Mouse (Mus musculus) brain, embryonic 14.5 days (tissue): Measurements from ENCODE around the gene Mall.

Experiments used
- CTCF ChIP-seq: fragments of 200-500 bp; IDR thresholded peaks from 2 replicates; pipeline ENCODE4 v1.5.1; 2012; ENCODE audit warnings: inconsistent platforms, mild to moderate bottlenecking, moderate library complexity, borderline replicate concordance; ENCODE audit not compliant: insufficient read depth, insufficient read length; ENCODE audit errors: extremely low read depth
- POLR2A ChIP-seq: fragments of 200-500 bp; IDR thresholded peaks from 2 replicates; pipeline ENCODE4 v1.6.1; 2012; ENCODE audit warnings: mild to moderate bottlenecking, inconsistent platforms, borderline replicate concordance; ENCODE audit not compliant: poor library complexity, insufficient read depth, insufficient read length, severe bottlenecking; ENCODE audit errors: extremely low read depth

DNA sequence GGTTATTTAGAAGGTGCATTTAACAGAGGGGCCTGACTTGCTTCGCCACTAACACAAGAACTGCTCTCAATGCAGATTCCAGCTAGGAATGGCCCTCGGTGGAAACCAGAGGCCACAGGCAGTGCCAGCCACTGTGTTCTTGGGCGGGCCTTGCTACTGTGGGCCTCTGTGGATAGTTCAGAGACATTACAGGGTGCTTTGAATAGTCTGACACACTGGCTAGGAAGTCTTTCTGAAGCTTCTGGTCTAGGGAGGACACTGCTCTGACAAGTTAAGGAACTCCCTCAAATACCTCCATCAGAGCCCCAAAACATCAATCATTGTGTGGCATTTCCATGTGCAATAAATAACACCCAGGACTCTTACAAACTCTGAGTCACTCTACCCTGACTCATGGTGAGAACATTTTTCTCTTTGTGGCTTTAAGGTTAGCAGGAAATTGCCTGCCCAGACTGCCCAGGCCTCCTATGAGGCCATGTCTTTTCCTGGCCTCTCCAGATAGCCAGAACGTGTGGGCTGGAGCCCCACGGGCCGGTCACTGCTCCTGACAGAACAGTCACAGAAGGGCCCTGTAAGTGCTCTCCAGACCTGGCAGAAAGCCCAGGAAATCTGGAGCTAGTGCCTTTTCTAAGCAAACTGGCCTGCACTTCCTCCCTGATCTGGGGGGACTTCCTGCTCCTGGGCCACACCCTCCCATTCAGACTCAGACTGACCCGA is 7.4 kb downstream of the Mall start:
- no peak for TF ChIP-seq POLR2A
- no peak for TF ChIP-seq CTCF
